Mouse (Mus musculus): Measurements from ENCODE around the gene Tex14. TPM values are rescaled to one million over a fixed set of nuclear protein-coding genes. Genes with fewer than 3 reads are reported as not detected.
"Not testable (repeated sequence)": the region's sequence is repeated elsewhere in the genome, so short reads cannot be mapped to it uniquely, and the experiment has no call there.

The Tex14 gene
- total RNA-seq (2021): under 1 TPM; 0.36 to 0.47 TPM

- intact Hi-C loops (cut with DNase I): loop anchor here (2.0 kb wide), 1 partner anchor 16 kb away; no protein-coding TSS in a partner anchor
- DNase-seq (ENCODE audit: low spot score): no peak
These were observed at the start of gene Tex14, which contains the start of gene Rad51c for GRCm38 (mm10) chr11:87404876-87405275. Tex14 (plus strand) TSS chr11:87405065. Rad51c (minus strand) TSS chr11:87404954.

- intact Hi-C loops (cut with DNase I): no loop called here
- no peak for DNase-seq (ENCODE audit: low spot score)
These were observed 47.3 kb upstream of the Tex14 start for GRCm38 (mm10) chr11:87357317-87358300.

- peak; percentile 29 for DNase-seq (ENCODE audit: low spot score)
- intact Hi-C loops (cut with DNase I): no loop called here
These were observed 46.3 kb upstream of the Tex14 start, which contains the start of gene Ppm1e for GRCm38 (mm10) chr11:87358331-87359261. Ppm1e (minus strand) TSS chr11:87359023.

GRCm38 (mm10) chr11:87359262-87359612 lies 45.6 kb upstream of the Tex14 start:
- DNase-seq (ENCODE audit: low spot score): no peak
- intact Hi-C loops (cut with DNase I): no loop called here

GRCm38 (mm10) chr11:87365120-87365519 lies 39.7 kb upstream of the Tex14 start:
- no peak for DNase-seq (ENCODE audit: low spot score)
- intact Hi-C loops (cut with DNase I): no loop called here

GRCm38 (mm10) chr11:87367061-87367460 lies 37.8 kb upstream of the Tex14 start:
- intact Hi-C loops (cut with DNase I): no loop called here
- no peak for DNase-seq (ENCODE audit: low spot score)

GRCm38 (mm10) chr11:87367865-87368580 lies 36.8 kb upstream of the Tex14 start:
- intact Hi-C loops (cut with DNase I): no loop called here
- no peak for DNase-seq (ENCODE audit: low spot score)

- intact Hi-C loops (cut with DNase I): no loop called here
These were observed 20.3 kb upstream of the Tex14 start for GRCm38 (mm10) chr11:87384551-87384950.

GRCm38 (mm10) chr11:87385676-87386075 lies 19.2 kb upstream of the Tex14 start:
- no peak for DNase-seq (ENCODE audit: low spot score)
- intact Hi-C loops (cut with DNase I): loop anchor here (5.0 kb wide), 1 partner anchor 103 kb away; no protein-coding TSS in a partner anchor

More at GRCm38 (mm10) chr11:87384551-87384950, 20.3 kb upstream of the Tex14 start:
- DNase-seq (ENCODE audit: low spot score): no peak

GRCm38 (mm10) chr11:87393855-87394254 lies 11.0 kb upstream of the Tex14 start:
- DNase-seq (ENCODE audit: low spot score): no peak
- intact Hi-C loops (cut with DNase I): loop anchor here (1.0 to 5.0 kb wide), 2 partner anchors 108 to 180 kb away; no protein-coding TSS in a partner anchor

GRCm38 (mm10) chr11:87398402-87398801 lies 6.5 kb upstream of the Tex14 start:
- intact Hi-C loops (cut with DNase I): no loop called here
- no peak for DNase-seq (ENCODE audit: low spot score)

GRCm38 (mm10) chr11:87404111-87404853 lies 583 bp upstream of the Tex14 start:
- intact Hi-C loops (cut with DNase I): loop anchor here (2.0 kb wide), 1 partner anchor 17 kb away; no protein-coding TSS in a partner anchor
- DNase-seq (ENCODE audit: low spot score): peak; percentile 90

- DNase-seq (ENCODE audit: low spot score); intact Hi-C loops (cut with DNase I): not testable (repeated sequence)
These were observed 8.5 kb downstream of the Tex14 start for GRCm38 (mm10) chr11:87413412-87413811.

GRCm38 (mm10) chr11:87416120-87416519 lies 11.3 kb downstream of the Tex14 start:
- intact Hi-C loops (cut with DNase I): no loop called here
- no peak for DNase-seq (ENCODE audit: low spot score)

GRCm38 (mm10) chr11:87420861-87421260 lies 16.0 kb downstream of the Tex14 start:
- no peak for DNase-seq (ENCODE audit: low spot score)
- intact Hi-C loops (cut with DNase I): loop anchor here (2.0 to 10.0 kb wide), 2 partner anchors 16 to 174 kb away; partner anchors contain the start of genes Mtmr4, Rad51c and Tex14

GRCm38 (mm10) chr11:87421760-87422201 lies 16.9 kb downstream of the Tex14 start:
- DNase-seq (ENCODE audit: low spot score): no peak
- intact Hi-C loops (cut with DNase I): loop anchor here (2.0 to 10.0 kb wide), 2 partner anchors 17 to 173 kb away; partner anchors contain the start of genes Mtmr4, Rad51c and Tex14

GRCm38 (mm10) chr11:87422511-87423340 lies 17.9 kb downstream of the Tex14 start:
- peak; percentile 80 for DNase-seq (ENCODE audit: low spot score)
- intact Hi-C loops (cut with DNase I): loop anchor here (10.0 kb wide), 1 partner anchor 172 kb away; the partner anchor contains the start of gene Mtmr4
